Mouse (Mus musculus) neural tube, embryonic 11.5 days (tissue): Measurements from ENCODE around the gene Slx4. TPM values are rescaled to one million over a fixed set of nuclear protein-coding genes. Genes with fewer than 3 reads are reported as not detected.

Experiments
- ATAC-seq: fragments of 200-750 bp; cut with Nextera tagmentation; 2 replicates; pipeline ENCODE4 v1.8.0; 2017; ENCODE audit warnings: moderate number of reproducible peaks, mild to moderate bottlenecking, moderate TSS enrichment, moderate library complexity; ENCODE audit not compliant: insufficient read depth, low FRiP score, low TSS enrichment
- DNase-seq: peaks from one replicate; pipeline ENCODE4 v3.0.0-alpha.2; 2015; ENCODE audit warnings: low spot score
- H3K27ac ChIP-seq: fragments of 300-500 bp; sonication (generic); 2 replicates; pipeline ENCODE4 v1.5.1; 2014; ENCODE audit warnings: low read depth, mild to moderate bottlenecking, low read length
- H3K27me3 ChIP-seq: fragments of 300-500 bp; sonication (generic); 2 replicates; pipeline ENCODE4 v1.6.1; 2014; ENCODE audit warnings: mild to moderate bottlenecking, low read length, mixed read lengths; ENCODE audit not compliant: control insufficient read depth, insufficient read depth
- H3K36me3 ChIP-seq: fragments of 300-500 bp; sonication (generic); 2 replicates; pipeline ENCODE4 v1.6.1; 2014; ENCODE audit warnings: mild to moderate bottlenecking, low read length, moderate library complexity, mixed read lengths; ENCODE audit not compliant: control insufficient read depth, insufficient read depth
- H3K4me1 ChIP-seq: fragments of 300-500 bp; sonication (generic); 2 replicates; pipeline ENCODE4 v1.6.1; 2014; ENCODE audit warnings: low read length, mixed read lengths; ENCODE audit not compliant: control insufficient read depth, insufficient read depth
- H3K4me2 ChIP-seq: fragments of 300-500 bp; sonication (generic); 2 replicates; pipeline ENCODE4 v1.6.1; 2014; ENCODE audit warnings: low read depth, mild to moderate bottlenecking, moderate library complexity
- H3K4me3 ChIP-seq: fragments of 300-500 bp; sonication (generic); 2 replicates; pipeline ENCODE4 v1.5.1; 2014; ENCODE audit warnings: low read depth, low read length
- H3K9ac ChIP-seq: fragments of 300-500 bp; sonication (generic); 2 replicates; pipeline ENCODE4 v1.6.1; 2014; ENCODE audit warnings: mild to moderate bottlenecking, low read length
- H3K9me3 ChIP-seq: fragments of 300-500 bp; sonication (generic); 2 replicates; pipeline ENCODE4 v1.6.1; 2016; ENCODE audit warnings: low read length; ENCODE audit not compliant: control insufficient read depth
- WGBS: fragments of 180-500 bp; shearing (Covaris S2); extraction: QIAGEN DNeasy Blood & Tissue Kit; methylation state at CpG from one replicate; pipeline ENCODE4 v1.1.7; 2014; 5-methylcytosine and 5-hydroxymethylcytosine counted together
- polyA plus RNA-seq: library from polyadenylated mRNA; unstranded; fragments of >200 nt; fragmentation: Nextera tagmentation; extraction: Ambion mirVana; gene quantifications from 2 replicates; pipeline ENCODE4 v1.2.1, GENCODE M21; 2014

The Slx4 gene
- polyA plus RNA-seq, 1 experiment from 2014 or later = 35.4 TPM

DNA sequence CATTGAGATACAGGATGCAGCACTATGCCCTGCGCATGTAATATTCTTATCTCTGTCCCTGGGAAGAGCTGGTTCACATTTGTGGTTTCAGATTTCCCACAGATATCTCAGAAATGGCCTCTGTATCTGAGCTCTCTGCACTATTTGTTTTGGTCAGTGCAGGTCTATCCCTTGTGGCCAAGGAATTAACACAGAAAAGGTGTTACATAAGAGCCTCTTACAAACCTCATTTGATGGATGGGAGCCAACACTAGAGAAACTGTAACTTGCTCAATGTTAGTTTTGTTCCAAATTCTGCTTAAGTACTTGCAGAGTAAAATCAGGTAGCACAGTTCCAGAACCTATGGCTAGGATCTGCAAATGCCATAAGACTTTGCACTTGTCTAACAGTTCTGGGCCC, 69.5 kb downstream of the Slx4 start:
- H3K4me3 ChIP-seq = no peak overlapping the region

GRCm38 (mm10) chr16:3933536-3933935, 70.0 kb downstream of the Slx4 start:
- H3K4me2 ChIP-seq = no peak overlapping the region
- no peak overlapping the region for H3K4me3 ChIP-seq
- peaks cover 5% of the 10 kb centered on the region for H3K36me3 ChIP-seq
- no peaks in the 10 kb centered on the region for H3K4me1 ChIP-seq
- no peaks in the 10 kb centered on the region for H3K9me3 ChIP-seq
- WGBS = 92% methylated on average over 6 of the region's 6 CpGs
- ATAC-seq (no peak), DNase-seq (no peak)
- no peaks in the 10 kb centered on the region for H3K27me3 ChIP-seq
- no peak overlapping the region for H3K27ac ChIP-seq
- no peak overlapping the region for H3K9ac ChIP-seq

More for the DNA sequence above, 69.5 kb downstream of the Slx4 start:
- Histone ChIP-seq H3K36me3 (peaks cover 5% of the 10 kb centered on the region), H3K9ac (no peak overlapping the region), H3K4me2 (no peak overlapping the region), H3K9me3 (no peaks in the 10 kb centered on the region), H3K27ac (no peak overlapping the region), H3K27me3 (no peaks in the 10 kb centered on the region), H3K4me1 (no peaks in the 10 kb centered on the region)
- DNase-seq = no peak
- WGBS = 90% methylated on average over 1 of the region's 1 CpGs
- ATAC-seq = no peak

GRCm38 (mm10) chr16:3929151-3929550, 74.4 kb downstream of the Slx4 start:
- Histone ChIP-seq H3K9me3 (no peaks in the 10 kb centered on the region), H3K9ac (no peak overlapping the region), H3K27ac (no peak overlapping the region), H3K4me1 (no peaks in the 10 kb centered on the region), H3K27me3 (no peaks in the 10 kb centered on the region), H3K36me3 (peaks cover 5% of the 10 kb centered on the region; the same call in 1 of the 2 replicates), H3K4me3 (no peak overlapping the region), H3K4me2 (no peak overlapping the region)
- DNase-seq (no peak), ATAC-seq (no peak)
- WGBS = 81% methylated on average over 7 of the region's 7 CpGs

Other genes starting within 250 kb of the Slx4 start
- gene Olfr15, start 172.9 kb downstream of the Slx4 start, polyA plus RNA-seq = not detected in 2 replicates
- 1.1 and 1.3 TPM in 2 replicates for gene Zfp174, start 156.5 kb downstream of the Slx4 start, polyA plus RNA-seq
- 66.2 and 66.5 TPM in 2 replicates for gene Naa60, start 131.4 kb downstream of the Slx4 start, polyA plus RNA-seq
- 9.5 and 9.6 TPM in 2 replicates for gene Zfp597, start 119.2 kb downstream of the Slx4 start, polyA plus RNA-seq
- gene Gm20695, start 119.1 kb downstream of the Slx4 start, polyA plus RNA-seq = 1.5 TPM in 1 of 2 replicates, not detected in the other
- gene 1700037C18Rik, start 95.1 kb downstream of the Slx4 start, polyA plus RNA-seq = 3.5 and 5.5 TPM in 2 replicates
- 23.3 and 25.2 TPM in 2 replicates for gene Cluap1, start 95.0 kb downstream of the Slx4 start, polyA plus RNA-seq
- gene Nlrc3, start 27.1 kb downstream of the Slx4 start, polyA plus RNA-seq = 0.92 and 1.1 TPM in 2 replicates
- 6.1 and 6.8 TPM in 2 replicates for gene Dnase1, start 33.2 kb upstream of the Slx4 start, polyA plus RNA-seq
- gene Trap1, start 74.1 kb upstream of the Slx4 start, polyA plus RNA-seq = 83.7 and 85.7 TPM in 2 replicates
- 34.3 and 34.5 TPM in 2 replicates for gene Crebbp, start 210.2 kb upstream of the Slx4 start, polyA plus RNA-seq